Mouse (Mus musculus) embryo, embryonic 9.5 days (tissue): Measurements from ENCODE around the gene Nlrp14.
"Not testable (repeated sequence)": the region's sequence is repeated elsewhere in the genome, so short reads cannot be mapped to it uniquely, and the experiment has no call there.

ENCODE experiments used
- DNase-seq: peaks from one replicate; pipeline ENCODE4 v3.0.0-alpha.2; 2017; ENCODE audit errors: extremely low spot score

The Nlrp14 gene

GRCm38 (mm10) chr7:107166690-107167089, at the start of gene Nlrp14:
Nlrp14 (plus strand) TSS chr7:107166990.
- no peak for DNase-seq

- not testable (repeated sequence) for DNase-seq
Measured at GRCm38 (mm10) chr7:107130983-107131382, 35.8 kb upstream of the Nlrp14 start, which contains the start of gene Olfr715. Olfr715 (minus strand) TSS chr7:107131083.

- not testable (repeated sequence) for DNase-seq
Measured at GRCm38 (mm10) chr7:107138027-107138426, 28.8 kb upstream of the Nlrp14 start, which contains the start of gene Olfr716. Olfr716 (plus strand) TSS chr7:107138327.

- DNase-seq = peak; percentile 1
Measured at GRCm38 (mm10) chr7:107180406-107180805, 13.6 kb downstream of the Nlrp14 start.

- peak; percentile 2 for DNase-seq
Measured at GRCm38 (mm10) chr7:107201817-107202216, 35.0 kb downstream of the Nlrp14 start.

GRCm38 (mm10) chr7:107207843-107208242, 41.1 kb downstream of the Nlrp14 start:
- DNase-seq = no peak

GRCm38 (mm10) chr7:107209204-107209860, 42.5 kb downstream of the Nlrp14 start, which contains the start of gene Rbmxl2:
Rbmxl2 (plus strand) TSS chr7:107209445.
- peak; percentile 24 for DNase-seq

- DNase-seq = peak; percentile 9
Measured at GRCm38 (mm10) chr7:107210126-107210576, 43.4 kb downstream of the Nlrp14 start.

- DNase-seq = peak; percentile 17
Measured at GRCm38 (mm10) chr7:107215723-107216122, 48.9 kb downstream of the Nlrp14 start.

GRCm38 (mm10) chr7:107216845-107217244, 50.1 kb downstream of the Nlrp14 start:
- no peak for DNase-seq

- DNase-seq = no peak
Measured at GRCm38 (mm10) chr7:107236854-107237253, 70.1 kb downstream of the Nlrp14 start.

- DNase-seq = no peak
Measured at GRCm38 (mm10) chr7:107237498-107237897, 70.7 kb downstream of the Nlrp14 start.

GRCm38 (mm10) chr7:107241371-107241883, 74.6 kb downstream of the Nlrp14 start:
- no peak for DNase-seq
